Mouse (Mus musculus) testis, adult 2 months (tissue): ENCODE measurements around the gene Mrps21. TPM values are rescaled to one million over a fixed set of nuclear protein-coding genes. Genes with fewer than 3 reads are reported as not detected.
A peak's percentile ranks its signal among the peaks of the same experiment; 100 is the strongest.

Experiments used
- H3K27ac ChIP-seq: fragments of 200-500 bp; 2 replicates; pipeline ENCODE4 v1.5.1; 2012; ENCODE audit warnings: low read depth, low read length; ENCODE audit not compliant: control insufficient read depth, insufficient read depth
- H3K27me3 ChIP-seq: fragments of 200-500 bp; 2 replicates; pipeline ENCODE4 v1.6.1; 2012; ENCODE audit warnings: mild to moderate bottlenecking, low read length, moderate library complexity; ENCODE audit not compliant: control insufficient read depth, insufficient read depth
- H3K36me3 ChIP-seq: fragments of 200-500 bp; 2 replicates; pipeline ENCODE4 v1.6.1; 2012; ENCODE audit warnings: mild to moderate bottlenecking, low read length; ENCODE audit not compliant: control insufficient read depth, insufficient read depth
- H3K4me1 ChIP-seq: fragments of 200-500 bp; 2 replicates; pipeline ENCODE4 v1.6.1; 2012; ENCODE audit warnings: low read length; ENCODE audit not compliant: control insufficient read depth, insufficient read depth
- H3K4me3 ChIP-seq: fragments of 200-500 bp; 2 replicates; pipeline ENCODE4 v1.5.1; 2012; ENCODE audit warnings: low read depth, mild to moderate bottlenecking, low read length, moderate library complexity, mixed read lengths; ENCODE audit not compliant: control insufficient read depth
- CTCF ChIP-seq: fragments of 200-500 bp; IDR thresholded peaks from 2 replicates; pipeline ENCODE4 v1.5.1; 2012; ENCODE audit warnings: low read depth, mild to moderate bottlenecking, inconsistent platforms, low read length, moderate library complexity; ENCODE audit not compliant: control insufficient read depth, insufficient read depth, insufficient replicate concordance
- POLR2A ChIP-seq: fragments of 200-500 bp; IDR thresholded peaks from 2 replicates; pipeline ENCODE4 v1.6.1; 2012; ENCODE audit warnings: low read depth, mild to moderate bottlenecking, inconsistent platforms, low read length, moderate library complexity; ENCODE audit not compliant: control insufficient read depth
- polyA plus RNA-seq: library from polyadenylated mRNA; depleted of rRNA; stranded (reverse); fragments of >200 nt; gene quantifications from 2 replicates; pipeline ENCODE4 v1.2.3, GENCODE M21; 2012

Mrps21 gene
- polyA plus RNA-seq, 1 experiment = 30.5 TPM

- Histone ChIP-seq H3K4me3 (peak overlapping the region; percentile 5; the same call in 1 of the 2 replicates), H3K36me3 (no peaks in the 10 kb centered on the region), H3K27ac (no peak overlapping the region), H3K27me3 (no peaks in the 10 kb centered on the region), H3K4me1 (peaks cover 16% of the 10 kb centered on the region)
- TF ChIP-seq CTCF (no peak), POLR2A (no peak)
Observed at GRCm38 (mm10) chr3:95905146-95905939, 34.0 kb upstream of the Mrps21 start.

GRCm38 (mm10) chr3:95904568-95904967 is 33.2 kb upstream of the Mrps21 start, which contains the start of gene Car14:
TSS of gene Car14 (minus strand) at chr3:95904691.
- TF ChIP-seq CTCF (no peak), POLR2A (0 out of 2 replicates have a peak, but pooled peaks have one; percentile 18)
- Histone ChIP-seq H3K4me3 (peak within 1 kb of the TSS; percentile 28; the same call in 1 of the 2 replicates), H3K27ac (peak within 1 kb of the TSS; percentile 25), H3K27me3 (no peaks in the 10 kb centered on the region), H3K4me1 (peaks cover 18% of the 10 kb centered on the region), H3K36me3 (no peaks in the 10 kb centered on the region)

GRCm38 (mm10) chr3:95903753-95904502 is 32.6 kb upstream of the Mrps21 start:
- no peak overlapping the region; the same call in 1 of the 2 replicates for H3K4me3 ChIP-seq
- H3K27me3 ChIP-seq = no peaks in the 10 kb centered on the region
- H3K4me1 ChIP-seq = peaks cover 18% of the 10 kb centered on the region

GRCm38 (mm10) chr3:95902643-95903042 is 31.3 kb upstream of the Mrps21 start:
- H3K4me3 ChIP-seq = no peak overlapping the region
- no peak overlapping the region for H3K27ac ChIP-seq
- peaks cover 18% of the 10 kb centered on the region for H3K4me1 ChIP-seq

More at GRCm38 (mm10) chr3:95903753-95904502, 32.6 kb upstream of the Mrps21 start:
- TF ChIP-seq CTCF (no peak), POLR2A (no peak)
- Histone ChIP-seq H3K27ac (peak overlapping the region; percentile 25; the same call in 1 of the 2 replicates), H3K36me3 (no peaks in the 10 kb centered on the region)

GRCm38 (mm10) chr3:95902373-95902625 is 31.0 kb upstream of the Mrps21 start:
- peaks cover 18% of the 10 kb centered on the region for H3K4me1 ChIP-seq
- no peak overlapping the region for H3K4me3 ChIP-seq
- H3K27me3 ChIP-seq = no peaks in the 10 kb centered on the region
- no peak overlapping the region for H3K27ac ChIP-seq
- no peaks in the 10 kb centered on the region for H3K36me3 ChIP-seq
- TF ChIP-seq POLR2A (no peak), CTCF (no peak)

More at GRCm38 (mm10) chr3:95902643-95903042, 31.3 kb upstream of the Mrps21 start:
- Histone ChIP-seq H3K27me3 (no peaks in the 10 kb centered on the region), H3K36me3 (no peaks in the 10 kb centered on the region)
- TF ChIP-seq POLR2A (no peak), CTCF (no peak)

- H3K27me3 ChIP-seq = no peaks in the 10 kb centered on the region
- TF ChIP-seq CTCF = no peak
- no peak for TF ChIP-seq POLR2A
- no peak overlapping the region for H3K4me3 ChIP-seq
- no peak overlapping the region for H3K27ac ChIP-seq
- H3K36me3 ChIP-seq = no peaks in the 10 kb centered on the region
- peaks cover 16% of the 10 kb centered on the region for H3K4me1 ChIP-seq
Observed at GRCm38 (mm10) chr3:95901616-95902372, 30.5 kb upstream of the Mrps21 start.
